Mouse (Mus musculus) mouse embryonic stem cell (cell line): ENCODE measurements around the gene Snrpd2.

Experiments used
- in situ Hi-C, 2 experiments: fragments of 300-500 bp; cut with MboI; formaldehyde crosslinking; loops; 1 replicate in 1 of 2; 3 replicates in 1 of 2; pipeline ENCODE4 v1.14.3; 2019 to 2020; ENCODE audit warnings: low sequenced_read_pairs in 2 of 2, low pct_unique_long_range_greater_than_20kb in 1 of 2, mixed read lengths in 1 of 2; ENCODE audit not compliant: unreplicated experiment in 1 of 2

The Snrpd2 gene

DNA sequence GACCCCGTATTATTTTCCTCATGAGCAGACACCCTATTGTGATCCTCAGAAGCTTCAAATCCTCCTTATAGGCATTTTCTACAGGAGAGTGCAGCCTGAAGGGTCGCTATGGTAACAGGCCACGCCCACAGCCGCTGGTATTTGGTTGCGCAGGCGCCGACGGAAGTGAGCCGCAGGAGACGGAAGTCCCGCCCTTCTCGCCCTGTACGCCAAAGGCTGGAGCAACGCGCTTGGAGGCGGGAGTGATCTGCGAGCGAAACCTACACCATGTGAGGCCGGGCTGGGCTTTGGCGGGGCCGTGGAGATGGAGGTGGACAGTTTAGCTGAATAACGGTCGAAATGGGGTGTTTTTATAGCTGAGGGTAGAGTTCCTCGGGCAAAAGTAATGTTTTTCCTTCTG lies at the start of gene Snrpd2:
Gene Snrpd2, plus strand, starts transcription at position 97 of the 400 bp plus-strand sequence.
- in situ Hi-C loops, result no loop called here

DNA sequence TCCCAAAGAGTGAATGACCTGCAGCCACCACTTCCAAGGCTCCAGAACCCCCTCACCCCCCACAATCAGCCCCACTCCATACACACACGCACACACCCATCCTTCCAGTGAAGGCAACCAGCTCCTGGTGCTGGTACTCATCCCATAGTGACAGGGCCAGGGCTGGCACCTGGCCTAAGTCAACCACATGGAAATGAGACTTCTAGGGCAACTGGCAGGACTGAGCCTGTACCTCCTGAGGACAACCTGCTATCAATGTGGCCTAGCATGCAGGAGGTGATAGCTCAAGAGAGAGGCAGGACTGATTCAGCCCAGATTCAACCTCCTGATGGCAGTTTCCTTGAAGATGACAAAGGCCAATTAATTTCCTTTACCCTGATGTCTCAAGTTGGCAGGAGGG lies 49.2 kb upstream of the Snrpd2 start:
- in situ Hi-C loops, result no loop called here

DNA sequence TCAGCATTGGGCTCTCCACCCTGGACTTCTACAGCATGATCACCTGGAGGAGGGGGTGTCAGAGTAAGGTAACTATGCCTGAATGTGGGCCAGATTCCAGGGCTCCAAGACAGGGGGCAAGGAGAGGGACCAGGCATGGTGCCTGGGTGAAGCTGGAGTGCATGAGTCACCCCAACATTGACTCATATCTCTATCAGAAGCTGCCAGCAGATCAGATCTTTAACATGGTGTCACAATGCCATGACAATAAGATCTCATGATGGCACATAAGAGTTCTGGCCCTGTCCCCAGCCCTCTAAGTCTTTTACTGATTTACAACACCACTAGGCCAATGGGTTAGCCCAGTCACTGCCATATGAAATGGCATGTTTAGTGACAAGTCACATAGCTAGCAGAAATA lies 45.8 kb upstream of the Snrpd2 start:
- in situ Hi-C loops, result no loop called here

DNA sequence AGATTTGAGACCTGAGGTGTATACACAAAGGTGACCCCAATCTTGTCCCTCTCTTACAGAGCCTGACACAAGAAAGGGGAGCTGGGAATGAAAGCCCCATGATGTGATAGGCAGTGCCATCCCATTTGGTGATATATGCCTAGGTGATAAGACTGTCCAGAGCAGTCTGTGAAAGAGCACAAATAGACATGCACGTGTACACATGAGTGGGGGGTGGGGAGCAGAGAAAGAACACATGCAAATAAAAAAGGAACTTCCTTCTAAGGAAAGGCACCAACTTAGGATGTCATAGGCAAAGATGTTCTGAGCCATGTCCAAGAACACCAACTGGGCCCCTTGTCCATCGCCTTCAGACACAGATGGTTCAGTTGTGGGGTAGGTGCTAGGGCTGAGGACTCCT lies 45.0 kb upstream of the Snrpd2 start:
- in situ Hi-C loops, result no loop called here

DNA sequence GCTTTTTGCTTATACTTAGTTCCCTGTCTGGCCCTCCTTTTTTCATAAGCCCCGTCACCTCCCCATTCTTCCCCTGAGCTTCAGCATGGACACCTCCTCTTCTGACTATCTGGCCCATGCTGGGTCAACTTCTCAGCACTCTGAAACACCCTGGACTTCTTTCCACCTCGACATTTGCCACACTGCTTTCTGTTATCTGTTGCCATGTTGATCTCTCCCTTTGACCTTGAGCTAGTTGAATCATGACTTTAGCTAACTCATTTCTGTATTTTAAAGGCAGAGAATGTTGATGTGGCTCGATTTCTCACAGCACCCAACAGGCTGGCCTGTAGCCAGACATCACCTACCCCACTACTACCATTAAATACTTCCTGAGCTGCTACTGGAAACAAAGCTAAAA lies 42.1 kb upstream of the Snrpd2 start:
- in situ Hi-C loops, result no loop called here

DNA sequence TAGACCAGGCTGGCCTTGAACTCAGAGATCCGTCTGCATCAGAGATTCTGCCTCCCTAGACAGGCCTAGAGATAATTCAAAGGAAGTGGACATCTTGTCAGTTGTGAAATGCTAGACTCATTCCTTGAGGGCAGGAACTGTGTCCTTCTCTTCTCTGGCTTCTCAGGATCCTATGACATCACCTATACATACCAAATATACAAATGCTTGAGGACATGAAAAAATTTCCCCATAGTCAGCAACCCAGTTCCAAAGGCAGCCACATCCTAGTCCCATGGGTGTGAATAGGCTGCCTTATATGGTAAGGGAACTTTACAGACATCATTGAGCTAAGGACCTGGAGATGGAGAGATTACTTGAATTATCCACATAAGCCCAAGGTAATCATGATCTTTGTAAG lies 40.0 kb upstream of the Snrpd2 start:
- in situ Hi-C loops, result no loop called here

DNA sequence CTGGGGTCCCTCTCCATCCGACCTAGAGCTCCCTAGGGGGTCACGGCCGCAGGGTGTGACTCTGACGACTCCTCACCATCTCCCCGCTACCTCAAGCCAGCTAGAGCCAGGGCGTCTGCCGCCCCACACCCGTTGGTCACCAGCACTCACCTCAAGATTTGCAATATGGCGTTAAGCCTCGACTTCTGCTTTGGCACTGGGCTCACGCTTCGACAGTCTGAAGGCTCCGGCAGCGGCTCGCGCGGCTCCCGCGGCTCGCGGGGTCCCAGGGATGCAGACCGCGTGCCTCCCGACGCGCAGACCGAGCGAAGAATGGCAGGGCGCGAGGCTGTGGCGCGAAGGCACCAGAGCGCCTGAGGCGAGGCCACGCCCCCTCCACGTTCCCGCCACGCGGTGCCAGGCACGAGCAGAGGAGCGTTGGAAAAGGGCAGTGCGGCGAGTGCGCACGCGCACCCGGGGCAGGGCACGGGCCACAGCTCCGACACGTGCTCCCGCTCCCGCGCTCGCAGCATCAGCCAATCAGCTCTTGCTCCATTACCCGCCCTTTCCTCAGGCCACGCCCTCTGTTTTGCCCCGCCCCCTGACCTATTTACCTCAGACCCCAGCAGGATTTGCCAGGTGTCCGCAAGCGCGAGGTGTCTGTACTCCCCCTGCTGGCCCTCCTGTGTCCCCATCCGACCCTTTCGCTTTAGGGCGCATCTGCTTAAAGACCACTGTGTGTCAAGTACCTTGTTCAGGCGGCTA lies 31.3 kb upstream of the Snrpd2 start, which contains the start of gene Gm4969:
Gene Gm4969, minus strand, starts transcription at position 341 of the 744 bp plus-strand sequence.
- in situ Hi-C loops, result no loop called here

DNA sequence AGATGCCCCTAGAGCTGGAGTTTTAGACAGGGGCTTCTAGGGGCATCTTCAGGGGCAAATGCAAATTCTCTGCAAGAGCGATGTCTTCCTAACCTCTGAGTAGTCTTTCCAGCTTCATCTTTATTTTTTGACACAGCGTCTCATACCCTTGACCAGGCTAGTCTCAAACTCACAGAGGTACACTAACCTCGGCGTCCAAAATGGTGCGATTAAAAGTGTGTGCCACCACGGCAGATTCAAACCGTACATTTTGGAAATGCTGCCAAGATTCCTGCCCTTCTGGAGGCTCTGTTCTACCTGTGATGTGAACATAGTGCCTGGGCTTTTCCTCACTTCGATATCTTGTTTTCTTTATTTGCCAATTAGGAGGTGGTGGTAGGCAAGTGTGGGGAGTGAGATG lies 30.4 kb upstream of the Snrpd2 start:
- in situ Hi-C loops, result no loop called here

DNA sequence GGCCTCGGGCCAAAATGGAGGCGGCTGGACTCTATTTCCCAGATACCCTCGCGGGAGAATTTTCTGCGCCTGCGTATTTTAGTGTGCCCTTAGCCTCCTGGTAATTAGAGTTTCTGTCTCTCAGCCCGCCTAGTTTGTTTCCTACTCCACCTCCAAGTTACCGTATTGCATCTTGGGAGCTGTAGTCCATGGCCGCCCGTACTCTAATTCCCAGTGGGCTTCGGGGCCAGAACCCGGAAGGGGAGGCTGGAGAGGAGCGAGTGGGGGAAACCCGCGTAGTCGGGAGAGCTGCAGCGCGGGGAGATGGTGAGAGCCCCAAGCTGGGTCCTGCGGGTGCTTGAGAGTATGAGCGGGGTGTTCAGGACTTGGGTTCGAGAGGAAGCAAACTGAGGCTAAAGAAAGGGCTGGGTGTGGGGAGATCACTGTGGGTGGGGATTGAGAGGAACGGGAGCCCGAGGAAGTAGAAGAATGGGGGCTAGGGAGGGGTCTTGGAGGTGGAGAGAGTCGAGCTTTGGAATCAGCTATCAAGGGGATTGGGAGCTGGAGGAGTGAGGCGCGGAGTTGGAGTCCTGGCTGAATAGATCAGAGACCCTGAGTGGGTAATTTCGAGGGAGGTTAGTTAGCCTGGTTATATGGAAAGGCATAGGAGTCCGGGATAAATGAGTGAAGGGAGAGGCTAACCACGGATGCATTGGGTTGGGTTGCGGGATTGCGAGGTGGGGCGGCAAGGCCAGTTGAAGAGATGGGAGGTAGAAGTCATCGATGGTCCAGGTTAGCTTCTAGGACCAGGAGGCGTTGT lies 29.7 kb upstream of the Snrpd2 start, which contains the start of gene Fbxo46:
Gene Fbxo46, plus strand, starts transcription at position 229 of the 799 bp plus-strand sequence.
- in situ Hi-C loops, result no loop called here

DNA sequence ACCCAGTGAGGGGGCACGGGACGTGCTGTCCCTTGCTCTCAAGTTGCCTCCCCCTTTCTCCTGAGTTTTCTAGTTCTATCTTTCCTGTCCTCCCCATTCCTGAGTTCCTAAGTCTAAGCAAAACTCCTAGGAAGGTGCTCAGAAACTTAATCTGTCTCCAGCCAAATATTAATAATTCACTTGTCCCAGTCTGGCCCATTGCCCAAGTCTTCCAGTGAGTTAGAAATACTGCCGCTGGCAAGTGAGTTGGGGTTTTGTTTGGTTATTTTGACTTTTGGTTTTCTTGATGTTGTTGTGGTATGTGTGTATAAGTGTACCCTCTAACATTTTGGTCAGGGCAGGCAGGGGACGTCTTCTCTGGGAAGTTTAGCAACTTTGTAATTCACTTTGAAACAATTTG lies 27.8 kb upstream of the Snrpd2 start:
- in situ Hi-C loops, result no loop called here

DNA sequence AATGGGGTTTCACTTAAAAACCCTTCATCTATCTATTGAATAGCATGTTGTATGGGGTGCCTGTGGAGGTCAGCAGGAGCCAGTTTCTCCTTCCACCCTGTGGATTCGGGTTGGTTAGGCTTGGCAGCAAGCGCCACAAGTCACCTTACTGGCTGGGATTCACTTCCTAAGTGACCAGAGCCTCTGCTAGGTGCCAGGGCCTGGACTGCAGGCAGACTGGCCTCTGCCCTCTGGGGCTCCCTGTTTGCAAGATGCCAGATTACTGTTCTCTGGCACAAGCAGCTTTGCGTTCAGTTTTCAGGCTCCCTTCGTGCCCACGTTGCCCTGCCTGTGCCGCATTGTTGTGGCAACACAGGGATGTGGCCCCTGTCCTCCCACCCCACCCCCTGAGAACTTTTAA lies 24.8 kb upstream of the Snrpd2 start:
- in situ Hi-C loops, result no loop called here

DNA sequence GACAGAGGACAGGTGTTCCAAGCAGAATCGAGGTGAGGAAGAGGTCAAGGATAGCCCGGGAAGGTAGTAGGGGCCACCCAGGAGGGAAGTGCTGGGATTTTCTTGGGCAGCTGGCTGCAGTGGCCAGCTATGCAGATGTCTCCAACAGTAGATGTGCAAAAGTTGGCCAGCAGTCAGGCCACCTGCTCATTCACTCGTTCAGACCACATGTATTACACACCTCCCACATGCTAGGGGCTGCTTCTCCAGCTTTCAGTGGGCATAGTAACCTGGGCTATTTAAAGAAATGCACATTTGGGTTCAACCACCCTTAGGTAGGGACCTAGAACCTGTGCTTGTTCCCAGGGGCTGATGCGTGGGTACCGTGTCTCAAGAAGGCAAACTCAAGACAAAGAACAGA lies 21.8 kb upstream of the Snrpd2 start:
- in situ Hi-C loops, result no loop called here

DNA sequence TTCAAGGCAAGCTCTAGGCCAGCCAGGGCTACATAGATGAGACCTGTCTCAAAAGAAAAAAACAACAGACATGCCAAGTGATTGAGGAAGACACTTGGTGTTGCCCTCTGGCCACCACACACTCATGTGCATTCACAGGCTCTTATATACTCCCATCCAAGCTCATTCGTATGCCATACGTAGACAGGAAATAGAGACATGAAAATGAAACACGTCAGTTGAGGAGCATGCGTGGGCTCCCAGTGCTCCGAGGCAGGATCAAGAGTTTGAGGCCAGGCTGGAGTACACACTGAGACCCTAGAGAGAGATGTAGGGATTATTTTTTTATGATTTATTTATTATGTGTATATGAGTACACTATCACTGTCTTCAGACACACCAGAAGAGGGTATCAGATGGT lies 20.1 kb upstream of the Snrpd2 start:
- in situ Hi-C loops, result no loop called here

DNA sequence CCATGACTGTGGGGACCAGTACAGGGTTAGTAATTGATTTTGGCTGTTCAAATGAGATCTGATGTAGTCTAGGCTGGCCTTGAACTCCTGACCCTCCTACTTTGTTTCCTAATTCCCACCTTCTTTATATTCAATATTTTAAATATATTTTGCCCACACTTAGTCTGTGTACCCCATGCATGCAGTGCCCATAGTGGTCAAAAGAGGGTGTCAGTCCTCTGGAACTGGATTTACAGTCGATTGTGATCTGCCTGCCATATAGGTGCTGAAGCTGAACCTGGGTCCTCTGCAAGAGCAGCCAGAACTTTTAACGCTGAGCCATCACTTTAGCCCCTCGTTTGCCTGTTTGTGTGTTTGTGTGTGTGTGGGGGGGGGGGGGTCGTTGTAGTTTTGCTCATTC lies 18.9 kb upstream of the Snrpd2 start:
- in situ Hi-C loops, result no loop called here

DNA sequence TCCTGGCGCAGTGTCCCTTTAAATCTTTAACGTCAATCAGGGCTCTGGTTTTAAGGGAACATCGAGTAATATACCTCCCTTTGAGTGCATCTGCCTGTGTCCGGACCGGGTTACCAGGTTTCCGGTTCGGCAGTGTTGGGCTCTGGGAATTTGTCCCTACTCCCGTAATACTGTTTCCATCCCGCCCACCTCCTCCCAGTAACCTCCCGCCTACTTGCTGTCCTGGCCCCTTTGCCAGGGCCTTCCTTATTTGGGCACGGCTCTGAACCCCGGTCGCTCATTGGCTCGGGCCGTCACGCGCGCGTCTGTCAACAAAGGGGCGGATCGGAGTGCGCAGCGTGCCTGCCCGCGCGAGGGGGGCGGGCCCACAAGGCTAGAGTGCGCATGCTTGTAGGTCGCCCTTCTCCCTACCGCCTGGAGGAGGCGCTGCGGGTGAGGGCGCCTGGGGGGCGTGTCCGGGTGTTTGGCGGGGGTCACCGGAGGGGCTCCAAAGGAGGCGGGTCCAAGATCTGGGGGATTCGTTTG lies 18.1 kb upstream of the Snrpd2 start:
- in situ Hi-C loops, result no loop called here

DNA sequence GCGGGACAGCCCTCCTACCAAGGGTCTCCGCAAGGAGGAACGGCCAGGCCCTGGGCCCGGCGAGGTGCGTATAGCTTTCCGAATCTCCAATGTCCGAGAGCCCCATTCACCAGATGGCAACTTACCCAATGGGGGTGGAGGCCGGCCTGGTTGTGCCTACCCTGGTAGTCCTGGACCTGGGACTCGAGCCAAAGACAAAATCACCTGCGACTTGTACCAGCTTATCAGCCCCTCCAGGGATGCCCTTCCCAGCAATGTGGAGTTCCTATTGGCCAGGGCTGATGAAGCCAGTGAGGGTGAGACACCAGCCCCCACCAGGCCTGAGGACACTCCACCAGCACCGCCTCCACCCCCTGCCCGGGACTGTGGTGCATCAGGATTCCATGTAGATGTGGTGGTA lies 13.4 kb upstream of the Snrpd2 start:
- in situ Hi-C loops, result no loop called here

DNA sequence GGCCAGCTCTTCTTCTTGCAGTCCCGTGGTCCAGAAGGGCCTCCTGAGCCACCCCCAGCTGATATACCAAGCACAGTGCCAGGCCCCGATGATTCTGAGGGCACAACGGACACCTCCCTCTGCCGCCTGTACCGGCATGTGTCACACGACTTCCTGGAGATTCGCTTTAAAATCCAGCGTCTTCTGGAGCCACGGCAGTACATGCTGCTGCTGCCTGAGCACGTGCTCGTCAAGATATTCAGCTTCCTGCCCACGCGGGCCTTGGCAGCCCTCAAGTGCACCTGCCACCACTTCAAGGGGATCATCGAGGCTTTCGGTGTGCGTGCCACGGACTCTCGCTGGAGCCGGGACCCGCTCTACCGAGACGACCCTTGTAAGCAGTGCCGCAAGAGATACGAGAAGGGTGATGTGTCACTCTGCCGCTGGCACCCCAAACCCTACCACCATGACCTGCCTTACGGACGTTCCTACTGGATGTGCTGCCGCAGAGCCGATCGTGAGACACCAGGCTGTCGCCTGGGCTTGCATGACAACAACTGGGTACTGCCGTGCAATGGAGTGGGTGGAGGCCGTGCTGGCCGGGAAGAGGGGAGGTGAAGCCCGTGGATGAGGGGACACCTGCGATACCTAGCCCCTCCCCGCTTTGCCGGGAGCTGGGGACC lies 12.7 kb upstream of the Snrpd2 start:
- in situ Hi-C loops, result no loop called here

DNA sequence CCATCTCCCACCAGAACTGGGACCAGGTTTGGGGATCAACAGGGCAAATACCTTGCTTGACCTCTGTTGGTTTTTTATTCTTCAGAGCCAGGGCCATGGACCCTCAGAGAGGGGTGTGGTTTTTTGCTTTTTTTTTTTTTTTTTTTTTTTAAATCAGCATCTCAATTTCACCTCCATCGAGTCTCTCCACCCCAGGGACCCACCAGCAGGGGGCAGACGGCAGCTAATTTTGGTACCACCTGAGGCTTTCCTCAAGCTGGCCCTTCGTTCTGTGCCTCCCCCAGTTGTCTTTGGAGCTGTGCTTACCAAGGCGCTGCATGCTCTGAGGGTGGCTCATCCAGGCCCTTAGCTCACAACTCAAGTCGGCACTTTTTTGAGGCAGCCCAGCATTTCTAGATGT lies 12.1 kb upstream of the Snrpd2 start:
- in situ Hi-C loops, result no loop called here

DNA sequence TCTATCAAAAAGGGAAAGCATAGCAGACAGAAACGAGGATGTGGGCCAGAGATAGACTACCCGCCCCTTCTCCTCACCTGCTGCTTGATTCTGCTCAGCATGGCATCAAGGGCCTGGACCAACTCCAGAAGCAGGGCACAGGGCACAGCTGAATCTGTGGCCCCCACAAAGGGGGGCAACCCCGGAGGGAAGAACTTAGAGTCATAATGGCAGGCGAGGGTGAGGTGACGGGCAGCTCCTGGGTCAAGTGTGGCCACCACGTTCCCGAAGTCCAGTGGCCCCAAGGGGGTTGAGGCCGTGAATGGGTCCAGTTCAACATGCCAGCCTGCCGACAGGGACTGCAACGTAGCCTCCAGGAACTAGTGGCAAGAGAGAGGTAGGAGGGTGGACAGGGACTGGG lies 2.7 kb upstream of the Snrpd2 start:
- in situ Hi-C loops, result no loop called here
